Mouse (Mus musculus) intestine, postnatal 0 days (tissue): ENCODE measurements around the gene Olfr681. TPM values are rescaled to one million over a fixed set of nuclear protein-coding genes. Genes with fewer than 3 reads are reported as not detected.
A peak's percentile ranks its signal among the peaks of the same experiment; 100 is the strongest.
"Not testable (repeated sequence)": the region's sequence is repeated elsewhere in the genome, so short reads cannot be mapped to it uniquely, and the experiment has no call there.

Source experiments
- ATAC-seq: fragments of 200-750 bp; cut with Nextera tagmentation; 2 replicates; pipeline ENCODE4 v1.8.0; 2017; ENCODE audit warnings: mild to moderate bottlenecking, moderate TSS enrichment, moderate library complexity
- H3K27ac ChIP-seq: fragments of 300-500 bp; sonication (generic); 2 replicates; pipeline ENCODE4 v1.5.1; 2014; ENCODE audit warnings: mild to moderate bottlenecking, low read depth, low read length, moderate library complexity
- H3K27me3 ChIP-seq: fragments of 300-500 bp; sonication (generic); replicated peaks from 2 replicates; pipeline ENCODE4 v1.6.1; 2014; ENCODE audit warnings: low read length, mixed read lengths; ENCODE audit not compliant: control insufficient read depth, insufficient read depth
- H3K36me3 ChIP-seq: fragments of 300-500 bp; sonication (generic); 2 replicates; pipeline ENCODE4 v1.6.1; 2014; ENCODE audit warnings: mild to moderate bottlenecking, moderate library complexity; ENCODE audit not compliant: control insufficient read depth, insufficient read depth
- H3K4me1 ChIP-seq: fragments of 300-500 bp; sonication (generic); replicated peaks from 2 replicates; pipeline ENCODE4 v1.6.1; 2014; ENCODE audit warnings: antibody characterized with exemption, low read length, mixed read lengths; ENCODE audit not compliant: control insufficient read depth, insufficient read depth
- H3K4me2 ChIP-seq: fragments of 300-500 bp; sonication (generic); replicated peaks from 2 replicates; pipeline ENCODE4 v1.6.1; 2014; ENCODE audit warnings: low read depth, mild to moderate bottlenecking, moderate library complexity
- H3K4me3 ChIP-seq: fragments of 300-500 bp; sonication (generic); 2 replicates; pipeline ENCODE4 v1.5.1; 2014; ENCODE audit warnings: low read depth, low read length
- H3K9ac ChIP-seq: fragments of 300-500 bp; sonication (generic); 2 replicates; pipeline ENCODE4 v1.6.1; 2014; ENCODE audit warnings: mild to moderate bottlenecking, low read depth, low read length
- H3K9me3 ChIP-seq: fragments of 300-500 bp; sonication (generic); 2 replicates; pipeline ENCODE4 v1.6.1; 2016; ENCODE audit warnings: mixed run types; ENCODE audit not compliant: control insufficient read depth
- CTCF ChIP-seq: sonication (generic); IDR thresholded peaks from 2 replicates; pipeline ENCODE4 v1.5.1; 2016; ENCODE audit warnings: low read depth, mild to moderate bottlenecking, control low read depth, antibody characterized with exemption, moderate library complexity
- WGBS: fragments of 180-500 bp; shearing (Covaris S2); extraction: QIAGEN DNeasy Blood & Tissue Kit; methylation state at CpG from one replicate; pipeline ENCODE4 v1.1.7; 2014; 5-methylcytosine and 5-hydroxymethylcytosine counted together
- polyA plus RNA-seq: library from polyadenylated mRNA; unstranded; fragments of >200 nt; fragmentation: Nextera tagmentation; extraction: Ambion mirVana; gene quantifications from 2 replicates; pipeline ENCODE4 v1.2.1, GENCODE M21; 2015

Gene Olfr681
- polyA plus RNA-seq = not detected in 2 replicates

DNA sequence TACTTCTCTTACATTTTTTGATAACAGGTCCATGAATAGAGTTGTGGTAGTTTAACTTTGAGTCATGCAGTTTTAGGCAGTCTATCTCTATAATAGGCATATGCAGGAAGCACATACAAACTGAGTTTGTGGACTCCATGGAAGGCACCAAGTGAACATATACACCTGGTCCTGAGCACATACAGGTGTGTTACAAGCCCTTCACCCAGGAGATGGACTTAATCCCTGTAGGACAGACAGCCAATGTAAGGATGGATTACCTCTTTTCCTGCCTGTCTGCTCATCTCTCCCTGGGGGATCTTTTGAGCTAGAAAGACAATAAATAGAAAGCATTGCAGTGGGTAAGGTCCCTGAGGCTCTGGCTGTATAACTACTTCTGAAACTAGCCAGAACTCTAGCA lies at the start of gene Olfr681:
Gene Olfr681, plus strand, starts transcription at position 301 of the 400 bp plus-strand sequence.
- no peak within 1 kb of the TSS for H3K27ac ChIP-seq
- H3K9ac ChIP-seq = no peak within 1 kb of the TSS
- TF ChIP-seq CTCF = no peak
- H3K4me3 ChIP-seq = no peak within 1 kb of the TSS
- H3K4me2 ChIP-seq = no peak within 1 kb of the TSS
- ATAC-seq = no peak
- no peaks in the 10 kb centered on the region for H3K36me3 ChIP-seq
- no peaks in the 10 kb centered on the region for H3K27me3 ChIP-seq
- no peaks in the 10 kb centered on the region for H3K9me3 ChIP-seq
- no peaks in the 10 kb centered on the region for H3K4me1 ChIP-seq

- TF ChIP-seq CTCF = no peak
- Histone ChIP-seq H3K27me3 (no peaks in the 10 kb centered on the region), H3K36me3 (no peaks in the 10 kb centered on the region), H3K4me3 (no peak within 1 kb of the TSS), H3K4me1 (no peaks in the 10 kb centered on the region), H3K9ac (no peak within 1 kb of the TSS), H3K27ac (no peak within 1 kb of the TSS), H3K9me3 (no peaks in the 10 kb centered on the region), H3K4me2 (no peak within 1 kb of the TSS)
- 45% methylated on average over 1 of the region's 1 CpGs for WGBS
- ATAC-seq = no peak
Measured at GRCm38 (mm10) chr7:105080905-105081304, 35.7 kb upstream of the Olfr681 start, which contains the start of gene Olfr679. Gene Olfr679, plus strand, starts transcription at chr7:105081205.

- H3K27me3 ChIP-seq, H3K27ac ChIP-seq, ATAC-seq, H3K4me3 ChIP-seq, H3K4me1 ChIP-seq, H3K36me3 ChIP-seq, H3K9ac ChIP-seq, H3K4me2 ChIP-seq, H3K9me3 ChIP-seq: not testable (repeated sequence)
Measured at GRCm38 (mm10) chr7:105092717-105093116, 23.9 kb upstream of the Olfr681 start, which contains the start of gene Olfr680-ps1. Gene Olfr680-ps1, minus strand, starts transcription at chr7:105092817.

DNA sequence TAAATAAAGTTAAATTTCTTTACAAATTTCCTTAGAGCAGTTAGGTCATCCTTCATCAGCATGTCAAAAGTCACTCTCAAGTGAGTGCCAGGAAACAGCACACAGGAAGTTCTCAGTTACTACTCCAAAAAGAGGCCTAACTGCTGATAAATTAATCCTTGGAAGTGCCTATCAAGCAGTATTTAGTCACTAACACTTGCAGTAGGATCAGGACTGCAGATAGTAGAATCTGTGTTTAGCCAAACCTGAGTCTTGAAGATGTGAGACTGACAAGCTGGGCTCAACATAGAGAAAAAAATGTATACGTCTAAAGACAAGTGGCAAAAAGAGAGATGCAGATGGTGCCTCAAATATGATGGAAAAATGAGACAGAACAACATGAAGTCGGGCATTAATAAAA lies 24.6 kb downstream of the Olfr681 start:
- Histone ChIP-seq H3K4me1 (no peaks in the 10 kb centered on the region), H3K36me3 (no peaks in the 10 kb centered on the region), H3K4me2 (no peak overlapping the region), H3K9me3 (no peaks in the 10 kb centered on the region), H3K9ac (no peak overlapping the region), H3K27me3 (no peaks in the 10 kb centered on the region), H3K27ac (no peak overlapping the region), H3K4me3 (no peak overlapping the region)
- TF ChIP-seq CTCF = no peak
- 73% methylated on average over 2 of the region's 2 CpGs for WGBS
- ATAC-seq = no peak

- Histone ChIP-seq H3K9ac (no peak within 1 kb of the TSS), H3K27ac (no peak within 1 kb of the TSS), H3K4me3 (no peak within 1 kb of the TSS), H3K36me3 (no peaks in the 10 kb centered on the region), H3K4me1 (no peaks in the 10 kb centered on the region), H3K4me2 (no peak within 1 kb of the TSS), H3K9me3 (no peaks in the 10 kb centered on the region), H3K27me3 (no peaks in the 10 kb centered on the region)
- no peak for ATAC-seq
- TF ChIP-seq CTCF = no peak
- WGBS = 61% methylated on average over 1 of the region's 1 CpGs
Measured at GRCm38 (mm10) chr7:105146912-105147311, 30.3 kb downstream of the Olfr681 start, which contains the start of gene Olfr683. Gene Olfr683, minus strand, starts transcription at chr7:105147012.

GRCm38 (mm10) chr7:105163553-105163952 lies 46.9 kb downstream of the Olfr681 start, which contains the start of gene Olfr684:
Gene Olfr684, minus strand, starts transcription at chr7:105163653.
- Histone ChIP-seq H3K27ac (no peak within 1 kb of the TSS), H3K9me3 (no peaks in the 10 kb centered on the region), H3K9ac (no peak within 1 kb of the TSS), H3K4me3 (no peak within 1 kb of the TSS), H3K4me1 (no peaks in the 10 kb centered on the region), H3K4me2 (no peak within 1 kb of the TSS), H3K36me3 (no peaks in the 10 kb centered on the region), H3K27me3 (no peaks in the 10 kb centered on the region)
- 44% methylated on average over 1 of the region's 1 CpGs for WGBS
- no peak for ATAC-seq
- TF ChIP-seq CTCF = no peak

- H3K27me3 ChIP-seq = no peaks in the 10 kb centered on the region
- H3K27ac ChIP-seq = no peak overlapping the region
- H3K4me2 ChIP-seq = no peak overlapping the region
- 45% methylated on average over 4 of the region's 4 CpGs for WGBS
- ATAC-seq = no peak
- peak; percentile 74 for TF ChIP-seq CTCF
- no peak overlapping the region for H3K9ac ChIP-seq
- H3K36me3 ChIP-seq = no peaks in the 10 kb centered on the region
- no peak overlapping the region for H3K4me3 ChIP-seq
- H3K9me3 ChIP-seq = no peaks in the 10 kb centered on the region
- H3K4me1 ChIP-seq = no peaks in the 10 kb centered on the region
Measured at GRCm38 (mm10) chr7:105170773-105171172, 54.1 kb downstream of the Olfr681 start.

Other genes with a start within 250 kb of the Olfr681 start
- not detected in 2 replicates for gene Olfr665, start 238.8 kb upstream of the Olfr681 start, polyA plus RNA-seq
- not detected in 2 replicates for gene Olfr666, start 220.9 kb upstream of the Olfr681 start, polyA plus RNA-seq
- gene Olfr667, start 195.4 kb upstream of the Olfr681 start, polyA plus RNA-seq = not detected in 2 replicates
- gene Olfr668, start 188.8 kb upstream of the Olfr681 start, polyA plus RNA-seq = not detected in 2 replicates
- gene Olfr669, start 182.6 kb upstream of the Olfr681 start, polyA plus RNA-seq = not detected in 2 replicates
- not detected in 2 replicates for gene Olfr670, start 154.2 kb upstream of the Olfr681 start, polyA plus RNA-seq
- not detected in 2 replicates for gene Olfr671, start 137.7 kb upstream of the Olfr681 start, polyA plus RNA-seq
- not detected in 2 replicates for gene Olfr672, start 114.8 kb upstream of the Olfr681 start, polyA plus RNA-seq
- not detected in 2 replicates for gene Olfr675, start 88.4 kb upstream of the Olfr681 start, polyA plus RNA-seq
- not detected in 2 replicates for gene Olfr676, start 84.1 kb upstream of the Olfr681 start, polyA plus RNA-seq
- gene Olfr677, start 65.5 kb upstream of the Olfr681 start, polyA plus RNA-seq = not detected in 2 replicates
- not detected in 2 replicates for gene Olfr678, start 52.4 kb upstream of the Olfr681 start, polyA plus RNA-seq
- not detected in 2 replicates for gene Olfr679, start 35.6 kb upstream of the Olfr681 start, polyA plus RNA-seq
- gene Olfr680-ps1, start 24.0 kb upstream of the Olfr681 start, polyA plus RNA-seq = not detected in 2 replicates
- gene Olfr683, start 30.2 kb downstream of the Olfr681 start, polyA plus RNA-seq = not detected in 2 replicates
- not detected in 2 replicates for gene Olfr684, start 46.8 kb downstream of the Olfr681 start, polyA plus RNA-seq
- not detected in 2 replicates for gene Olfr685, start 69.2 kb downstream of the Olfr681 start, polyA plus RNA-seq
- gene Olfr686, start 90.6 kb downstream of the Olfr681 start, polyA plus RNA-seq = not detected in 2 replicates
- not detected in 2 replicates for gene Olfr688, start 171.3 kb downstream of the Olfr681 start, polyA plus RNA-seq
- gene Olfr689, start 194.3 kb downstream of the Olfr681 start, polyA plus RNA-seq = not detected in 2 replicates
- not detected in 2 replicates for gene Olfr690, start 217.3 kb downstream of the Olfr681 start, polyA plus RNA-seq
- gene Olfr691, start 225.4 kb downstream of the Olfr681 start, polyA plus RNA-seq = not detected in 2 replicates